Mouse (Mus musculus) liver, adult 2 months (tissue): Measurements from ENCODE around the gene Sec31a. TPM values are rescaled to one million over a fixed set of nuclear protein-coding genes. Genes with fewer than 3 reads are reported as not detected.

Experiments used
- DNase-seq: peaks from one replicate; pipeline ENCODE4 v3.0.0-alpha.2; 2011; ENCODE audit warnings: low read depth, low spot score; ENCODE audit errors: extremely low read depth
- H3K27ac ChIP-seq: fragments of 200-500 bp; replicated peaks from 2 replicates; pipeline ENCODE4 v1.5.1; 2012; ENCODE audit warnings: low read depth, mild to moderate bottlenecking, control low read depth, inconsistent platforms, low read length; ENCODE audit not compliant: insufficient read depth
- H3K27me3 ChIP-seq: fragments of 200-500 bp; 2 replicates; pipeline ENCODE4 v1.6.1; 2012; ENCODE audit warnings: mild to moderate bottlenecking, moderate library complexity, low read length, inconsistent platforms; ENCODE audit not compliant: control insufficient read depth, insufficient read depth
- H3K36me3 ChIP-seq: fragments of 200-500 bp; 2 replicates; pipeline ENCODE4 v1.6.1; 2012; ENCODE audit warnings: low read length, inconsistent platforms; ENCODE audit not compliant: control insufficient read depth, insufficient read depth
- H3K4me1 ChIP-seq: fragments of 200-500 bp; 2 replicates; pipeline ENCODE4 v1.6.1; 2011; ENCODE audit warnings: low read length; ENCODE audit not compliant: control insufficient read depth, insufficient read depth
- H3K4me3 ChIP-seq: fragments of 200-500 bp; 2 replicates; pipeline ENCODE4 v1.5.1; 2011; ENCODE audit warnings: low read depth, mild to moderate bottlenecking, control low read depth, low read length, moderate library complexity; ENCODE audit not compliant: insufficient read depth
- H3K79me2 ChIP-seq: fragments of 200-500 bp; 2 replicates; pipeline ENCODE4 v1.6.1; 2012; ENCODE audit warnings: inconsistent platforms, mild to moderate bottlenecking, low read length, moderate library complexity; ENCODE audit not compliant: control insufficient read depth, insufficient read depth
- H3K9ac ChIP-seq: fragments of 200-500 bp; 2 replicates; pipeline ENCODE4 v1.6.1; 2012; ENCODE audit warnings: low read depth, mild to moderate bottlenecking, control low read depth, inconsistent platforms, low read length
- CTCF ChIP-seq: fragments of 200-500 bp; IDR thresholded peaks from 2 replicates; pipeline ENCODE4 v1.5.1; 2011; ENCODE audit warnings: low read depth, low read length, control low read depth
- POLR2A ChIP-seq: fragments of 200-500 bp; IDR thresholded peaks from 2 replicates; pipeline ENCODE4 v1.6.1; 2011; ENCODE audit warnings: low read length, control low read depth; ENCODE audit not compliant: insufficient read depth; ENCODE audit errors: extremely low read depth
- WGBS: fragments of 180-500 bp; shearing (Covaris S2); methylation state at CpG from one replicate; pipeline ENCODE4 v1.1.7; 2018; 5-methylcytosine and 5-hydroxymethylcytosine counted together
- polyA plus RNA-seq: library from polyadenylated mRNA; depleted of rRNA; stranded (reverse); fragments of >200 nt; gene quantifications from 2 replicates; pipeline ENCODE4 v1.2.3, GENCODE M21; 2012
- total RNA-seq: library from RNA; depleted of rRNA; stranded (reverse); fragments of >200 nt; gene quantifications from 2 replicates; pipeline ENCODE4 v1.2.3, GENCODE M21; 2014

Gene Sec31a
- total and polyA plus RNA-seq, 2 experiments = 76.1 to 188 TPM

- no peaks in the 10 kb centered on the region for H3K4me1 ChIP-seq
- no peak for DNase-seq
- no peaks in the 10 kb centered on the region for H3K79me2 ChIP-seq
- H3K27me3 ChIP-seq = no peaks in the 10 kb centered on the region
- no peak overlapping the region for H3K27ac ChIP-seq
- no peak overlapping the region for H3K4me3 ChIP-seq
- TF ChIP-seq POLR2A = no peak
- TF ChIP-seq CTCF = no peak
- WGBS = 93% methylated on average over 20 of the region's 20 CpGs
- no peaks in the 10 kb centered on the region for H3K36me3 ChIP-seq
- H3K9ac ChIP-seq = no peak overlapping the region
Measured at GRCm38 (mm10) chr5:100354644-100355043, 61.4 kb downstream of the Sec31a start.

GRCm38 (mm10) chr5:100352986-100353848, 62.8 kb downstream of the Sec31a start:
- H3K27ac ChIP-seq = no peak overlapping the region
- no peaks in the 10 kb centered on the region for H3K79me2 ChIP-seq
- WGBS = 69% methylated on average over 10 of the region's 10 CpGs
- H3K9ac ChIP-seq = no peak overlapping the region
- H3K27me3 ChIP-seq = no peaks in the 10 kb centered on the region
- no peak overlapping the region for H3K4me3 ChIP-seq
- no peak for DNase-seq
- H3K4me1 ChIP-seq = no peaks in the 10 kb centered on the region
- H3K36me3 ChIP-seq = no peaks in the 10 kb centered on the region
- TF ChIP-seq POLR2A (no peak), CTCF (no peak)

GRCm38 (mm10) chr5:100350907-100351456, 65.1 kb downstream of the Sec31a start:
- Histone ChIP-seq H3K4me1 (no peaks in the 10 kb centered on the region), H3K27ac (no peak overlapping the region), H3K4me3 (no peak overlapping the region), H3K79me2 (no peaks in the 10 kb centered on the region), H3K27me3 (no peaks in the 10 kb centered on the region), H3K36me3 (no peaks in the 10 kb centered on the region), H3K9ac (no peak overlapping the region)
- DNase-seq = no peak
- no peak for TF ChIP-seq POLR2A
- no peak for TF ChIP-seq CTCF
- 96% methylated on average over 8 of the region's 8 CpGs for WGBS

- no peak for TF ChIP-seq POLR2A
- no peak for TF ChIP-seq CTCF
- WGBS = 71% methylated on average over 10 of the region's 10 CpGs
- Histone ChIP-seq H3K79me2 (no peaks in the 10 kb centered on the region), H3K27ac (no peak overlapping the region), H3K9ac (no peak overlapping the region), H3K4me3 (no peak overlapping the region), H3K36me3 (no peaks in the 10 kb centered on the region), H3K4me1 (no peaks in the 10 kb centered on the region), H3K27me3 (no peaks in the 10 kb centered on the region)
- DNase-seq = no peak
Measured at GRCm38 (mm10) chr5:100349287-100350215, 66.5 kb downstream of the Sec31a start.

GRCm38 (mm10) chr5:100345118-100345517, 70.9 kb downstream of the Sec31a start:
- DNase-seq = no peak
- 100% methylated on average over 1 of the region's 1 CpGs for WGBS
- peak; percentile 57 for TF ChIP-seq CTCF
- no peak for TF ChIP-seq POLR2A
- Histone ChIP-seq H3K27me3 (no peaks in the 10 kb centered on the region), H3K79me2 (no peaks in the 10 kb centered on the region), H3K4me3 (no peak overlapping the region), H3K36me3 (no peaks in the 10 kb centered on the region), H3K4me1 (no peaks in the 10 kb centered on the region), H3K27ac (no peak overlapping the region), H3K9ac (no peak overlapping the region)
